Mouse (Mus musculus) testis, adult 2 months (tissue): Measurements from ENCODE around the gene Adra1d.

Experiments
- CTCF ChIP-seq: fragments of 200-500 bp; IDR thresholded peaks from 2 replicates; pipeline ENCODE4 v1.5.1; 2012; ENCODE audit warnings: low read depth, mild to moderate bottlenecking, inconsistent platforms, low read length, moderate library complexity; ENCODE audit not compliant: control insufficient read depth, insufficient read depth, insufficient replicate concordance
- POLR2A ChIP-seq: fragments of 200-500 bp; IDR thresholded peaks from 2 replicates; pipeline ENCODE4 v1.6.1; 2012; ENCODE audit warnings: low read depth, mild to moderate bottlenecking, inconsistent platforms, low read length, moderate library complexity; ENCODE audit not compliant: control insufficient read depth

- TF ChIP-seq CTCF (no peak), POLR2A (no peak)
Observed at GRCm38 (mm10) chr2:131552736-131553400, 9.2 kb downstream of the Adra1d start.
